Mouse (Mus musculus): ENCODE results near the gene Ccdc24. TPM values are rescaled to one million over a fixed set of nuclear protein-coding genes. Genes with fewer than 3 reads are reported as not detected.

The Ccdc24 gene
- polyA plus RNA-seq, 1 experiment: not detected

DNA sequence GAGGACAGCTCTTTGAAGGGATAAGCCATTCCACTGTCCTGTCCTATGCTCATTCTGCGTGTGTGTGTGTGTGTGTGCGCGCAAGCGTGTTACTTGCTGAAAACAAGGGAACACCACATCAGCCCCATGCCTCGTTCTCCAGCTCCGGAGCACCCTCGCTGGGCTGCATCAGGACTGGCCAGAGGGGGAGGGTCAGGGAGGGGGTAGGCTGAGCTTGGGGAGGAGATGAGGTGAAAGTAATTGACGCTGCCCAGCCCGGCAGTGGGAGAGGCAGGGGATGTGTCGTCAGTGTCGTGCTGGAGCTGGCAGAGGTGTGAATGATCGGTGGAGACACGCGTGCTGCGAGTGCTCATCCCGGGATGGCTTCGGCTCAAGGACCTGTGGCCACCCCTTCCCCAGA is 23.3 kb downstream of the Ccdc24 start:
- no peak overlapping the region for H3K4me3 ChIP-seq (replicated peaks; ENCODE audit: control insufficient read depth, low read depth, low read length)
- 89% methylated on average over 17 of the region's 17 CpGs for WGBS
- TF ChIP-seq CTCF (IDR thresholded peaks at IDR 0.05; ENCODE audit: control insufficient read depth, insufficient read depth, low read length): no peak
- TF ChIP-seq POLR2A (IDR thresholded peaks at IDR 0.05; ENCODE audit: borderline replicate concordance, control insufficient read depth, low read depth, low read length): no peak
- H3K4me1 ChIP-seq (ENCODE audit: control insufficient read depth, insufficient read depth, low read length): no peaks in the 10 kb centered on the region
- no peak overlapping the region for H3K27ac ChIP-seq (ENCODE audit: control insufficient read depth, insufficient read depth, low read depth, low read length, poor library complexity)

- WGBS: 91% methylated on average over 2 of the region's 2 CpGs
- Histone ChIP-seq H3K27ac (ENCODE audit: control insufficient read depth, insufficient read depth, low read depth, low read length, poor library complexity) (no peak overlapping the region), H3K4me1 (ENCODE audit: control insufficient read depth, insufficient read depth, low read length) (no peaks in the 10 kb centered on the region), H3K4me3 (replicated peaks; ENCODE audit: control insufficient read depth, low read depth, low read length) (no peak overlapping the region)
- no peak for TF ChIP-seq POLR2A (IDR thresholded peaks at IDR 0.05; ENCODE audit: borderline replicate concordance, control insufficient read depth, low read depth, low read length)
- TF ChIP-seq CTCF (IDR thresholded peaks at IDR 0.05; ENCODE audit: control insufficient read depth, insufficient read depth, low read length): no peak
Observed at GRCm38 (mm10) chr4:117847011-117847410, 25.3 kb downstream of the Ccdc24 start.

- H3K4me3 ChIP-seq (replicated peaks; ENCODE audit: control insufficient read depth, low read depth, low read length): no peak overlapping the region
- H3K27ac ChIP-seq (ENCODE audit: control insufficient read depth, insufficient read depth, low read depth, low read length, poor library complexity): no peak overlapping the region
- TF ChIP-seq CTCF (IDR thresholded peaks at IDR 0.05; ENCODE audit: control insufficient read depth, insufficient read depth, low read length) (no peak), POLR2A (IDR thresholded peaks at IDR 0.05; ENCODE audit: borderline replicate concordance, control insufficient read depth, low read depth, low read length) (no peak)
- 94% methylated on average over 4 of the region's 4 CpGs for WGBS
- H3K4me1 ChIP-seq (ENCODE audit: control insufficient read depth, insufficient read depth, low read length): no peaks in the 10 kb centered on the region
Observed at GRCm38 (mm10) chr4:117846261-117846660, 26.1 kb downstream of the Ccdc24 start.

DNA sequence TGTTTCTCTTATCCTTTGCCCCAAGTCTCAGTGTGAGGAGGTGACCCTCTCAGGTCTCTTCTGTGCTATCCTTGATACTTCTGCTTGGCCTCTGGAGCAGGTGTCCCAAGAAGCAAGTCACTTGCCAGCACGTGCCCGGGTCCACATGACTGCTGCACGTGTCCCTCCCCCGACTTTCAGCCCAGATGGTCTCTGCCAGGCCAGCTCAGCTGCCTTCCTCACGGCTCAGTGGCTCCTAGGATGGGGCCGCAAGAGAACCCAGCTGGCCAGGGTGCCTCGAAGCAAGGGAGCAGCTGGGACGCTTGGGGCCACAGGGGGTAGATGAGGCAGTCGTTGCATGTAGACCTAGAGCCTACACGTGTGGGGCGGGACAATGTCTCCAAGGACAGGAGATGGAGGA is 27.0 kb downstream of the Ccdc24 start:
- H3K4me3 ChIP-seq (replicated peaks; ENCODE audit: control insufficient read depth, low read depth, low read length): no peak overlapping the region
- H3K27ac ChIP-seq (ENCODE audit: control insufficient read depth, insufficient read depth, low read depth, low read length, poor library complexity): no peak overlapping the region; the same call in 1 of the 2 replicates
- no peaks in the 10 kb centered on the region for H3K4me1 ChIP-seq (ENCODE audit: control insufficient read depth, insufficient read depth, low read length)
- 86% methylated on average over 11 of the region's 11 CpGs for WGBS
- TF ChIP-seq POLR2A (IDR thresholded peaks at IDR 0.05; ENCODE audit: borderline replicate concordance, control insufficient read depth, low read depth, low read length) (no peak), CTCF (IDR thresholded peaks at IDR 0.05; ENCODE audit: control insufficient read depth, insufficient read depth, low read length) (no peak)

- no peaks in the 10 kb centered on the region for H3K4me1 ChIP-seq (ENCODE audit: control insufficient read depth, insufficient read depth, low read length)
- no peak for TF ChIP-seq POLR2A (IDR thresholded peaks at IDR 0.05; ENCODE audit: borderline replicate concordance, control insufficient read depth, low read depth, low read length)
- no peak for TF ChIP-seq CTCF (IDR thresholded peaks at IDR 0.05; ENCODE audit: control insufficient read depth, insufficient read depth, low read length)
- 93% methylated on average over 5 of the region's 5 CpGs for WGBS
- H3K27ac ChIP-seq (ENCODE audit: control insufficient read depth, insufficient read depth, low read depth, low read length, poor library complexity): no peak overlapping the region
- H3K4me3 ChIP-seq (replicated peaks; ENCODE audit: control insufficient read depth, low read depth, low read length): no peak overlapping the region
Observed at GRCm38 (mm10) chr4:117844467-117844866, 27.9 kb downstream of the Ccdc24 start.

DNA sequence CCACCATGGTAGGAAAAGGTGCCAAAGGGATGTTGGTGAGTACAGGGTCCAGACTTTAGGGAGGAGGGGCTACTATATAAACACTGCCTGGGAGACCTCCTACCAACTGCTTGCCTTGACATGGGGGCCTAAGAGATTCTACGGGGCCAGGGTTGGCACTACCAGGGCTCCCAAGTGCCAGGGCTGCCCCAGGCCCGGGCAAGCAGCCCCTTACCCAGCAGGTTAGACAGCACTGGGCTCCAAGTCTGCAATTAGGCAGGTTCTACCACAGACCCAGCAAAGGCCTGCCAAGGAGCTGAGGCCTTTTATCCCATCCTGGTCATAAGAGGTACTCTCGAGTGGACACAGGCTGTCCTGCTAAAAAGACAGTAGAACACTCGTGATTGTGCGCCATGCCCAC is 29.3 kb downstream of the Ccdc24 start:
- TF ChIP-seq POLR2A (IDR thresholded peaks at IDR 0.05; ENCODE audit: borderline replicate concordance, control insufficient read depth, low read depth, low read length): no peak
- TF ChIP-seq CTCF (IDR thresholded peaks at IDR 0.05; ENCODE audit: control insufficient read depth, insufficient read depth, low read length): no peak
- WGBS: 90% methylated on average over 5 of the region's 5 CpGs
- no peaks in the 10 kb centered on the region for H3K4me1 ChIP-seq (ENCODE audit: control insufficient read depth, insufficient read depth, low read length)
- no peak overlapping the region for H3K27ac ChIP-seq (ENCODE audit: control insufficient read depth, insufficient read depth, low read depth, low read length, poor library complexity)
- no peak overlapping the region for H3K4me3 ChIP-seq (replicated peaks; ENCODE audit: control insufficient read depth, low read depth, low read length)

DNA sequence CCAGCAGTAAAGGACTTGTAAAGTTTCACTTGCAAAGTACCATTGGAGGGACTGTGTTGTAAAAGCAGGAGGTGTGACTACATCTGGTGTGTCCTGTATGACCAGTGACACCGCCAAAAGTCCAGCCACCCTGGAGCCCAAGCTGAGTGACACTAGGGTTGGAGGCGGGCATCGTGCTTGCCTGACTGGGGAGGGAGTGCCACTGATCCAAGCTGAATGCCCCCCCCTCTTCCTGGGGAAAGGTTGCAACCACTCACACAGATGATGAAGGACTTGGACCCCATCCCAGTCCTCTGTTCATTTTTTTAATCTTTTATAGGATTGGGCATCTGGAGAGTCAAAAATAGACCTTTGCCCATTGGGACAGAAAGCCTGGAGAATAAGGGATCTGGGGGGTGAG is 30.8 kb downstream of the Ccdc24 start:
- Histone ChIP-seq H3K4me1 (ENCODE audit: control insufficient read depth, insufficient read depth, low read length) (no peaks in the 10 kb centered on the region), H3K4me3 (replicated peaks; ENCODE audit: control insufficient read depth, low read depth, low read length) (no peak overlapping the region), H3K27ac (ENCODE audit: control insufficient read depth, insufficient read depth, low read depth, low read length, poor library complexity) (no peak overlapping the region)
- WGBS: 89% methylated on average over 3 of the region's 3 CpGs
- no peak for TF ChIP-seq POLR2A (IDR thresholded peaks at IDR 0.05; ENCODE audit: borderline replicate concordance, control insufficient read depth, low read depth, low read length)
- TF ChIP-seq CTCF (IDR thresholded peaks at IDR 0.05; ENCODE audit: control insufficient read depth, insufficient read depth, low read length): no peak

DNA sequence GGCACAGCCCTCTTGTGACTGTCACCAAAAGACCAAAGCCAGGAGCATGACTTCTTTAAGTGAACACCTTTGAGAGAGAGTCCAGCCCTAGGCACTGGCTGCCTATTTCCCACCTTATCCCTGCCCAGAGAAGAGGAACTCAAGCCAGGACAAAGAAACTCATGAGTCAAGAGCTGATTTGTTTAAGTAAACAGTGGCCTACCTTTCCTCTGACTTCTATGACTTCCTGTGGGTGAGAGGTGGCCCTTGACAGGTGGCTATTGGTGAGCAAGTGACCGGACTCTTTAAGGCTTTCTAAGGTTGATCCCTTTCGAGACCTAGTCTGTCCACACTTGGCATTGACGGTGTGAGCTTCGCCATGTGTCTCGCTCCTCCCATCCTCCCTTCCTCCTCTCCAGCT is 31.5 kb downstream of the Ccdc24 start:
- Histone ChIP-seq H3K27ac (ENCODE audit: control insufficient read depth, insufficient read depth, low read depth, low read length, poor library complexity) (no peak overlapping the region), H3K4me3 (replicated peaks; ENCODE audit: control insufficient read depth, low read depth, low read length) (no peak overlapping the region), H3K4me1 (ENCODE audit: control insufficient read depth, insufficient read depth, low read length) (no peaks in the 10 kb centered on the region)
- TF ChIP-seq POLR2A (IDR thresholded peaks at IDR 0.05; ENCODE audit: borderline replicate concordance, control insufficient read depth, low read depth, low read length) (no peak), CTCF (IDR thresholded peaks at IDR 0.05; ENCODE audit: control insufficient read depth, insufficient read depth, low read length) (no peak)
- WGBS: 90% methylated on average over 5 of the region's 5 CpGs

- Histone ChIP-seq H3K27ac (ENCODE audit: control insufficient read depth, insufficient read depth, low read depth, low read length, poor library complexity) (no peak overlapping the region), H3K4me1 (ENCODE audit: control insufficient read depth, insufficient read depth, low read length) (peaks cover under 1% of the 10 kb centered on the region; the same call in 1 of the 2 replicates), H3K4me3 (replicated peaks; ENCODE audit: control insufficient read depth, low read depth, low read length) (no peak overlapping the region)
- 89% methylated on average over 6 of the region's 6 CpGs for WGBS
- TF ChIP-seq POLR2A (IDR thresholded peaks at IDR 0.05; ENCODE audit: borderline replicate concordance, control insufficient read depth, low read depth, low read length) (no peak), CTCF (IDR thresholded peaks at IDR 0.05; ENCODE audit: control insufficient read depth, insufficient read depth, low read length) (no peak)
Observed at GRCm38 (mm10) chr4:117839366-117839765, 33.0 kb downstream of the Ccdc24 start.
